Mouse (Mus musculus) hindbrain, postnatal 0 days (tissue): Measurements from ENCODE around the gene Ugt1a9. TPM values are rescaled to one million over a fixed set of nuclear protein-coding genes. Genes with fewer than 3 reads are reported as not detected.
"Not testable (repeated sequence)": the region's sequence is repeated elsewhere in the genome, so short reads cannot be mapped to it uniquely, and the experiment has no call there.

Experiments used
- ATAC-seq: fragments of 200-750 bp; cut with Nextera tagmentation; 2 replicates; pipeline ENCODE4 v1.8.0; 2017; ENCODE audit warnings: mild to moderate bottlenecking, moderate TSS enrichment, moderate library complexity
- DNase-seq: peaks from one replicate; pipeline ENCODE4 v3.0.0-alpha.2; 2015; ENCODE audit warnings: low spot score
- H3K27ac ChIP-seq: fragments of 300-500 bp; sonication (generic); 2 replicates; pipeline ENCODE4 v1.5.1; 2014; ENCODE audit warnings: mild to moderate bottlenecking
- H3K27me3 ChIP-seq: fragments of 300-500 bp; sonication (generic); 2 replicates; pipeline ENCODE4 v1.6.1; 2014; ENCODE audit warnings: low read length, mixed read lengths; ENCODE audit not compliant: insufficient read depth
- H3K36me3 ChIP-seq: fragments of 300-500 bp; sonication (generic); 2 replicates; pipeline ENCODE4 v1.6.1; 2014; ENCODE audit warnings: low read length, mixed read lengths; ENCODE audit not compliant: insufficient read depth
- H3K4me1 ChIP-seq: fragments of 300-500 bp; sonication (generic); 2 replicates; pipeline ENCODE4 v1.6.1; 2014; ENCODE audit warnings: antibody characterized with exemption, low read length, mixed read lengths; ENCODE audit not compliant: insufficient read depth
- H3K4me2 ChIP-seq: fragments of 300-500 bp; sonication (generic); 2 replicates; pipeline ENCODE4 v1.6.1; 2014; ENCODE audit warnings: low read depth, mild to moderate bottlenecking, low read length, moderate library complexity, mixed read lengths
- H3K4me3 ChIP-seq: fragments of 300-500 bp; sonication (generic); 2 replicates; pipeline ENCODE4 v1.5.1; 2014; ENCODE audit warnings: low read length
- H3K9ac ChIP-seq: fragments of 300-500 bp; sonication (generic); replicated peaks from 2 replicates; pipeline ENCODE4 v1.6.1; 2014; ENCODE audit warnings: mild to moderate bottlenecking, low read length, moderate library complexity, mixed read lengths
- H3K9me3 ChIP-seq: fragments of 300-500 bp; sonication (generic); 2 replicates; pipeline ENCODE4 v1.6.1; 2016; ENCODE audit warnings: low read length, mixed read lengths
- CTCF ChIP-seq: IDR thresholded peaks from 2 replicates; pipeline ENCODE4 v1.5.1; 2016; ENCODE audit warnings: antibody characterized with exemption, control low read depth, low read depth
- WGBS: fragments of 180-500 bp; shearing (Covaris S2); extraction: QIAGEN DNeasy Blood & Tissue Kit; methylation state at CpG from one replicate; pipeline ENCODE4 v1.1.7; 2014; 5-methylcytosine and 5-hydroxymethylcytosine counted together
- polyA plus RNA-seq: library from polyadenylated mRNA; unstranded; fragments of >200 nt; fragmentation: Nextera tagmentation; extraction: Ambion mirVana; gene quantifications from 2 replicates; pipeline ENCODE4 v1.2.1, GENCODE M21; 2015
- total RNA-seq: library from RNA; depleted of rRNA; stranded (reverse); fragments of >200 nt; gene quantifications from 2 replicates; pipeline ENCODE4 v1.2.3, GENCODE M21; 2014

Gene Ugt1a9
- total and polyA plus RNA-seq, 2 experiments from 2014 or later: not detected

DNA sequence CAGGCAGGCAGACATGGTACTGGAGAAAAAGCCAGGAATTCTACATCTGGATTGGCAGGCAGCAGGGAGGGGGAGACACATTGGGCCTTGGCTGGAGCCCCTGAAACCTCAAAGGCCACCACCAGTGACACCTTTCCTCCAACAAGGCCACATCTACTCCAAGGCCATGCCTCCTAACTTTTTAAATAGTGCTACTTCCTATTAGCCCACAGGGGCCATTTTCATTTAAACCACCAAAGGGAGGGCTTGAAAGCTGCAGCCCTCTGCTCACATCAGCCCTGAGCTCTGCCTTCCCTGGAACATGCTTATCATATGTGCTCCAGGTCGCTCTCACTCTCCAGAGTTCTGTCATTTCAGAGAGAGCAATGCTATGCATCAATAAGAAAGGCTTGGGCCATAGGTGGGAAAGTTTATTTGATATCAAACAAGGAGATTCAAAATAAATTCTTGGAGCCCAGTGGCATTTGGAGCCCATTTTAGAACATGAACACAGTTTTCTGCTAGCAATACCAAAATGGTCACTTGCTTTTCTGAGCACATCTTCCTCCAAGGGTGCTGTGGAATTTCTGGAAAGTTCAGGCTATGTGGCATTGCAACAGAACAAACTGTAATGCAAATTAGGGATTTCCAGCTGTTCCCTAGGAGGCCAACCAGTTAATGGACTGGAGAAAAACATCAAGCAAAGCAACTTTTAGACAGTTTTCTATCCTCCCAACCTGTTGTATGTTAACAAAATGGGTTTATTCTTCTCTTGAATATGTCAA lies 34.2 kb downstream of the Ugt1a9 start:
- no peak overlapping the region for H3K9ac ChIP-seq
- TF ChIP-seq CTCF: no peak
- H3K27ac ChIP-seq: no peak overlapping the region
- no peak overlapping the region for H3K4me2 ChIP-seq
- DNase-seq (no peak), ATAC-seq (no peak)
- WGBS: 89% methylated on average over 1 of the region's 1 CpGs
- H3K27me3 ChIP-seq: no peaks in the 10 kb centered on the region
- H3K4me1 ChIP-seq: no peaks in the 10 kb centered on the region
- no peaks in the 10 kb centered on the region for H3K36me3 ChIP-seq
- no peaks in the 10 kb centered on the region for H3K9me3 ChIP-seq
- H3K4me3 ChIP-seq: no peak overlapping the region

DNA sequence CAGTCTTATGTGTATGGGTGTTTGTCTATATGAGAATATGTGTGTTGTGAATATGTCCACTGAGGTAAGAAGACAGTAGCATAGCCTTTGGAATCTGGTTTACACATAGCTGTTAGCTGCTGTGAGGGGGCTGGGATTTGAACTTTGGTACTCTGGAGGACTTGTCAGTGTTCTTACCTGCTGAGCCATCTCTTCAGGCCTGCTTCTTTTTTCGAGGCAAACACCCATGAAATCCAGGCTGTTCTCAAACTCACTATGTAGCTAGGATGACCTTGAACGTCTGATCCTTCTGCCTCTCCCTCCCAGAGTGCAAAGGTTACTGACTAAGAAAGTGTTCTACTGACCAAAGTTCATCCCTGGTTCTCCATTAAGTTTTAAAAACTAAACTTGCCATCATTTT lies 35.1 kb downstream of the Ugt1a9 start:
- Histone ChIP-seq H3K9ac (no peak overlapping the region), H3K4me2 (no peak overlapping the region), H3K27me3 (no peaks in the 10 kb centered on the region), H3K27ac (no peak overlapping the region), H3K36me3 (no peaks in the 10 kb centered on the region), H3K4me1 (no peaks in the 10 kb centered on the region), H3K4me3 (no peak overlapping the region), H3K9me3 (no peaks in the 10 kb centered on the region)
- no peak for ATAC-seq
- WGBS: 55% methylated on average over 2 of the region's 2 CpGs
- no peak for TF ChIP-seq CTCF
- no peak for DNase-seq

DNA sequence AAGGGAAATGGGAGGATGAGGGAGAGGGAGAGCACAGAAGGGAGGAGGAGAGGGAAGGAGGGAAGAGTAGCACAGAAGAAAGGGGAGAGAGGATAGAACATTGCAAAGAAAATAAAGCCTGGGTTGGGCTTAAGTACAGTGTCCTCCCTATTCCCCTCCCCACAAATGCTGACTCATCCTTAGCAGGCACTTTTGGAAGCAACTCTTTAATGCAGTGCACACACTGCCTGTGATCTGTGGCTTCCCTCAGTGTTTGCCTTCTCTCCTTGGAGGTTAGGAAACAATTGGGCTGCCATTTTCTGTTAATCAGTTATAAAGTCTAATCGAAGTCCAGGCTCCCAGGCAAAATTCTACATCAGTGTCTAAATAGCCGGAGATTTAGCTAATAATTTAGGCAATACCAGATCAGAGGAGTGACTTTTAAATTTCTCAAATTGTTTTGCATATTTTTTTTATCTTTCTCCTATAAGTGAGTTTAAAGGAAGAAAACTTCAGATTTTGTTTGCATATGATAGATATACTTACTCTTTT lies 38.5 kb downstream of the Ugt1a9 start:
- not testable (repeated sequence) for ATAC-seq, H3K4me3 ChIP-seq, DNase-seq, H3K4me1 ChIP-seq, H3K9me3 ChIP-seq, H3K4me2 ChIP-seq, H3K36me3 ChIP-seq, H3K27ac ChIP-seq, H3K27me3 ChIP-seq, H3K9ac ChIP-seq
- WGBS: 66% methylated on average over 2 of the region's 2 CpGs

DNA sequence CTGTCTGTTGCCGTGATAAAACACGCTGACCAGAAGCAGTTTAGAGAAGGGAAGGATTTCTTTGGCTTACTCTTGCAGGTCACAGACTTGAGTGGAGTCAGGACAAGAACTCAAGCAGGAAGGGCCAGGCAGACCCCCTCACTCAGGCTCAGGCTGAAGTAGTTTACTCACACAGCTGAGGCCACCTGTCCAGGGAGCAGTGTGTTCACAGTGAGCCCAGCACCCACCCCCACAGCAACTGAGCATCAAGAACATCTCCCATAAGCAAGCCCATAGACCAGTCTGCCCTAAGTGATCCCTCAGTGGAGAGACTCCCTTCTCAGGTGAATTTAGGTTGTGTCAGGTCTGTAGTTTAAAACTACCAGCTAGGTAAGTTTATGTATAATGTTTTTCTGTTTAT lies 39.0 kb downstream of the Ugt1a9 start:
- WGBS: 76% methylated on average over 2 of the region's 2 CpGs
- H3K9ac ChIP-seq, H3K4me2 ChIP-seq, H3K4me1 ChIP-seq, H3K27me3 ChIP-seq, H3K36me3 ChIP-seq, H3K4me3 ChIP-seq, ATAC-seq, DNase-seq, H3K27ac ChIP-seq, H3K9me3 ChIP-seq: not testable (repeated sequence)

DNA sequence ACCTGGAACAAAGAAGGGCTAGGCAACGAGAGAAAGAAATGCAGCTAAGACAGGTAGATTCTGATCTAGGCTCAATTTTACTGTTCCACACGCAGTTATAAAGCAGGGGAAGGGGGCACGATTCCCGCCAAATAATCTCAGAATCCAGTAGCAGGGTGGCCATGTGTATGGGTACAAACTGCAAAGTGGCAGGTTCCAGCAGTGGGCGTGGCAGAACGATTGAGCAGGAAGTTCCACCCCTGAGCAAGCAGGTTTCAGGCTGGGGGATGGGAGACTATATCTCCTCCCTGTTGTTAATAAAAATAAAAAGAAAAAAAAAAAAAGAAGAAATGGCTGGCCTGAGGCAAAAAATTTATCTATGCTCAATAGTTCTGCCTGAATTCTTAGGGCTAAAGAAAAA lies 42.2 kb downstream of the Ugt1a9 start:
- WGBS: 95% methylated on average over 6 of the region's 6 CpGs
- ATAC-seq, H3K9me3 ChIP-seq, H3K4me2 ChIP-seq, H3K4me3 ChIP-seq, H3K27ac ChIP-seq, H3K36me3 ChIP-seq, DNase-seq, H3K4me1 ChIP-seq, H3K9ac ChIP-seq, H3K27me3 ChIP-seq: not testable (repeated sequence)

DNA sequence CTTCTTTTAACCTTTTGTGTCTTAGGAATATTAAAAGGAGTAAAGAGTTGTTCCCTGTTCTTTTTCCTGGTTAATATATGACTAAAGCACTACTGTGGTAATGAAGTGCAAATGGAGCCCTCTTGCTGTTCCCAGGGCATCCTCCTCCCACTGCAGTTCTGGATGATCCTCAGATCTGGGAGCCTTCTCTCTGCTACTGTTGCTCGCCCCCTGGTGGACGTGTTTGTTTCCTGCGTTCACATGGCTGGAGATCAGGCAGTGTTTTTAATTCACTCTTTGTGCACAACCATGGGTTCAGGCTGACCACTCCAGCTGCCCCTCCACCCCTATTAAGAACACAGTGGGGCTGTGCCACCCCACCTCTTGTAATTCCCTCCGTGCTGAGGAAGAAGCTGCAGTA lies 50.0 kb downstream of the Ugt1a9 start:
- H3K27ac ChIP-seq, H3K4me1 ChIP-seq, ATAC-seq, DNase-seq, H3K9ac ChIP-seq, H3K4me2 ChIP-seq, H3K9me3 ChIP-seq, H3K36me3 ChIP-seq, H3K27me3 ChIP-seq, H3K4me3 ChIP-seq: not testable (repeated sequence)
- TF ChIP-seq CTCF: peak; percentile 33; the same call in 1 of the 2 replicates
- 19% methylated on average over 4 of the region's 4 CpGs for WGBS

DNA sequence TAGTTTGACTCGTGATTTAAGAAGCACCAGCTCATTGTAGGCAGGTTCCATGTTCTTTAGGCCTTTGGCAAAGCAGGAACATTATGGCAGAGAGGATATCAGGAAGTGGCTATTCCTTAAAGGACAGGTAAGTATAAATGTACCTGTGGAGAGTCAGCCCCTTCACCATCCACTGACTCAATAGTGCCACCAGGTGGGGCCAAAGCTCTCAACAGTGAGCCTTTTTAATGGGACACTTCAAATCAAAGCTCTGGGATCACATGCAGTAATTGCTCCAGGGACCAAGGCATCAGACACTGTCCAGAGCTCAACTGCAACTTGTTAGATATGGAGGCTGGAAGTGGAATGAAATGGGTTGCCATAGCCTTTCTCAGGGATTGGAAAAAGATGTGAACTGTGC lies 50.9 kb downstream of the Ugt1a9 start:
- H3K4me2 ChIP-seq, H3K27ac ChIP-seq, H3K4me1 ChIP-seq, H3K9ac ChIP-seq, H3K36me3 ChIP-seq, H3K27me3 ChIP-seq, H3K4me3 ChIP-seq, ATAC-seq, H3K9me3 ChIP-seq: not testable (repeated sequence)
- DNase-seq: peak; percentile 3
- peak; percentile 43; the same call in 1 of the 2 replicates for TF ChIP-seq CTCF
- WGBS: no CpG with 5 or more reads among the region's 1 CpGs
